Mouse (Mus musculus): ENCODE measurements around the gene Ccdc125.
"Not testable (repeated sequence)": the region's sequence is repeated elsewhere in the genome, so short reads cannot be mapped to it uniquely, and the experiment has no call there.

Ccdc125 gene

GRCm38 (mm10) chr13:100721656-100722055 lies 52.1 kb downstream of the Ccdc125 start:
- no peak for DNase-seq (ENCODE audit: low spot score)

- DNase-seq (ENCODE audit: low spot score) = no peak
Measured at GRCm38 (mm10) chr13:100724051-100724754, 54.7 kb downstream of the Ccdc125 start.

GRCm38 (mm10) chr13:100725194-100725593 lies 55.7 kb downstream of the Ccdc125 start:
- no peak for DNase-seq (ENCODE audit: low spot score)

- DNase-seq (ENCODE audit: low spot score) = no peak
Measured at GRCm38 (mm10) chr13:100728086-100728485, 58.6 kb downstream of the Ccdc125 start.

GRCm38 (mm10) chr13:100728530-100728929 lies 59.0 kb downstream of the Ccdc125 start:
- not testable (repeated sequence) for DNase-seq (ENCODE audit: low spot score)

GRCm38 (mm10) chr13:100730153-100730860 lies 60.8 kb downstream of the Ccdc125 start:
- no peak for DNase-seq (ENCODE audit: low spot score)

- DNase-seq (ENCODE audit: low spot score) = peak; percentile 92
Measured at GRCm38 (mm10) chr13:100730861-100731176, 61.3 kb downstream of the Ccdc125 start, which contains the start of gene Cdk7. TSS of gene Cdk7 (minus strand) at chr13:100730939.

GRCm38 (mm10) chr13:100731462-100732046 lies 62.0 kb downstream of the Ccdc125 start:
- not testable (repeated sequence) for DNase-seq (ENCODE audit: low spot score)

GRCm38 (mm10) chr13:100732756-100733155 lies 63.2 kb downstream of the Ccdc125 start:
- DNase-seq (ENCODE audit: low spot score) = no peak

GRCm38 (mm10) chr13:100742831-100743230 lies 73.3 kb downstream of the Ccdc125 start:
- no peak for DNase-seq (ENCODE audit: low spot score)

GRCm38 (mm10) chr13:100743346-100744035 lies 74.0 kb downstream of the Ccdc125 start:
- DNase-seq (ENCODE audit: low spot score) = no peak

GRCm38 (mm10) chr13:100744036-100744744 lies 74.7 kb downstream of the Ccdc125 start, which contains the start of gene Mrps36:
TSS of gene Mrps36 (minus strand) at chr13:100744659.
- peak; percentile 94 for DNase-seq (ENCODE audit: low spot score)

GRCm38 (mm10) chr13:100746090-100746489 lies 76.6 kb downstream of the Ccdc125 start:
- peak; percentile 61 for DNase-seq (ENCODE audit: low spot score)
